Mouse (Mus musculus) limb, embryonic 13.5 days (tissue): ENCODE results near the gene Olfr1437. TPM values are rescaled to one million over a fixed set of nuclear protein-coding genes. Genes with fewer than 3 reads are reported as not detected.
"Not testable (repeated sequence)": the region's sequence is repeated elsewhere in the genome, so short reads cannot be mapped to it uniquely, and the experiment has no call there.

ENCODE experiments used
- ATAC-seq: fragments of 200-750 bp; cut with Nextera tagmentation; 2 replicates; pipeline ENCODE4 v1.8.0; 2017; ENCODE audit warnings: low read depth, moderate number of reproducible peaks, moderate TSS enrichment; ENCODE audit not compliant: low FRiP score
- H3K27ac ChIP-seq: fragments of 300-500 bp; sonication (generic); 2 replicates; pipeline ENCODE4 v1.5.1; 2015; ENCODE audit warnings: inconsistent platforms, mild to moderate bottlenecking, moderate library complexity
- H3K27me3 ChIP-seq: fragments of 300-500 bp; sonication (generic); 2 replicates; pipeline ENCODE4 v1.6.1; 2015; ENCODE audit warnings: mild to moderate bottlenecking, inconsistent platforms
- H3K36me3 ChIP-seq: fragments of 300-500 bp; sonication (generic); 2 replicates; pipeline ENCODE4 v1.6.1; 2015; ENCODE audit warnings: inconsistent platforms, mild to moderate bottlenecking, moderate library complexity
- H3K4me1 ChIP-seq: fragments of 300-500 bp; sonication (generic); 2 replicates; pipeline ENCODE4 v1.6.1; 2015; ENCODE audit warnings: inconsistent platforms
- H3K4me2 ChIP-seq: fragments of 300-500 bp; sonication (generic); replicated peaks from 2 replicates; pipeline ENCODE4 v1.6.1; 2015; ENCODE audit warnings: inconsistent platforms, mild to moderate bottlenecking, moderate library complexity
- H3K4me3 ChIP-seq: fragments of 300-500 bp; sonication (generic); 2 replicates; pipeline ENCODE4 v1.5.1; 2015; ENCODE audit warnings: moderate library complexity, mild to moderate bottlenecking, inconsistent platforms
- H3K9ac ChIP-seq: fragments of 300-500 bp; sonication (generic); 2 replicates; pipeline ENCODE4 v1.6.1; 2015; ENCODE audit warnings: mild to moderate bottlenecking, inconsistent platforms
- H3K9me3 ChIP-seq: fragments of 300-500 bp; sonication (generic); 2 replicates; pipeline ENCODE4 v1.6.1; 2016; ENCODE audit warnings: inconsistent platforms
- WGBS: fragments of 180-500 bp; shearing (Covaris S2); methylation state at CpG from one replicate; pipeline ENCODE4 v1.1.7; 2015; 5-methylcytosine and 5-hydroxymethylcytosine counted together
- polyA plus RNA-seq: library from polyadenylated mRNA; unstranded; fragments of >200 nt; fragmentation: Nextera tagmentation; extraction: Ambion mirVana; gene quantifications from 2 replicates; pipeline ENCODE4 v1.2.1, GENCODE M21; 2015

Olfr1437 gene
- not detected in 2 replicates for polyA plus RNA-seq

- H3K27ac ChIP-seq, result no peak within 1 kb of the TSS
- WGBS, result 35% methylated on average over 2 of the region's 2 CpGs
- no peaks in the 10 kb centered on the region for H3K9me3 ChIP-seq
- no peak within 1 kb of the TSS for H3K9ac ChIP-seq
- H3K4me1 ChIP-seq, result no peaks in the 10 kb centered on the region
- no peak within 1 kb of the TSS for H3K4me2 ChIP-seq
- H3K36me3 ChIP-seq, result no peaks in the 10 kb centered on the region
- no peaks in the 10 kb centered on the region for H3K27me3 ChIP-seq
- H3K4me3 ChIP-seq, result no peak within 1 kb of the TSS
- ATAC-seq, result no peak
These were observed at the start of gene Olfr1437 for GRCm38 (mm10) chr19:12325001-12325400. Olfr1437 (minus strand) TSS chr19:12325101.

- Histone ChIP-seq H3K4me1 (no peaks in the 10 kb centered on the region), H3K9me3 (no peaks in the 10 kb centered on the region), H3K27ac (no peak overlapping the region), H3K9ac (no peak overlapping the region), H3K36me3 (no peaks in the 10 kb centered on the region), H3K4me2 (no peak overlapping the region), H3K27me3 (no peaks in the 10 kb centered on the region), H3K4me3 (no peak overlapping the region)
- ATAC-seq, result no peak
- 65% methylated on average over 2 of the region's 2 CpGs for WGBS
These were observed 49.6 kb upstream of the Olfr1437 start for GRCm38 (mm10) chr19:12374465-12375025.

GRCm38 (mm10) chr19:12373004-12373403 lies 48.1 kb upstream of the Olfr1437 start:
- Histone ChIP-seq H3K4me1 (no peaks in the 10 kb centered on the region), H3K9me3 (no peaks in the 10 kb centered on the region), H3K9ac (no peak overlapping the region), H3K27me3 (no peaks in the 10 kb centered on the region), H3K36me3 (no peaks in the 10 kb centered on the region), H3K4me2 (no peak overlapping the region), H3K4me3 (no peak overlapping the region), H3K27ac (no peak overlapping the region)
- ATAC-seq, result no peak
- 80% methylated on average over 3 of the region's 3 CpGs for WGBS

- no peaks in the 10 kb centered on the region for H3K36me3 ChIP-seq
- no peak within 1 kb of the TSS for H3K9ac ChIP-seq
- H3K4me2 ChIP-seq, result no peak within 1 kb of the TSS
- H3K4me3 ChIP-seq, result no peak within 1 kb of the TSS
- no peak for ATAC-seq
- WGBS, result 81% methylated on average over 3 of the region's 3 CpGs
- no peaks in the 10 kb centered on the region for H3K4me1 ChIP-seq
- no peaks in the 10 kb centered on the region for H3K9me3 ChIP-seq
- no peak within 1 kb of the TSS for H3K27ac ChIP-seq
- no peaks in the 10 kb centered on the region for H3K27me3 ChIP-seq
These were observed 10.9 kb upstream of the Olfr1437 start, which contains the start of gene Olfr1438-ps1 for GRCm38 (mm10) chr19:12335810-12336209. Olfr1438-ps1 (minus strand) TSS chr19:12335910.

GRCm38 (mm10) chr19:12299030-12299429 lies 25.9 kb downstream of the Olfr1437 start, which contains the start of gene Olfr1436:
Olfr1436 (minus strand) TSS chr19:12299130.
- not testable (repeated sequence) for H3K9me3 ChIP-seq, H3K4me3 ChIP-seq, H3K9ac ChIP-seq, H3K27ac ChIP-seq, H3K36me3 ChIP-seq, ATAC-seq, H3K4me2 ChIP-seq, H3K4me1 ChIP-seq, H3K27me3 ChIP-seq
- WGBS, result 78% methylated on average over 1 of the region's 1 CpGs

GRCm38 (mm10) chr19:12292979-12293378 lies 31.9 kb downstream of the Olfr1437 start:
- Histone ChIP-seq H3K4me3 (no peak overlapping the region), H3K9me3 (no peaks in the 10 kb centered on the region), H3K27me3 (no peaks in the 10 kb centered on the region), H3K4me2 (no peak overlapping the region), H3K4me1 (no peaks in the 10 kb centered on the region), H3K27ac (no peak overlapping the region), H3K9ac (no peak overlapping the region), H3K36me3 (no peaks in the 10 kb centered on the region)
- no peak for ATAC-seq

GRCm38 (mm10) chr19:12279554-12279953 lies 45.3 kb downstream of the Olfr1437 start, which contains the start of gene Olfr1434:
Olfr1434 (plus strand) TSS chr19:12279854.
- Histone ChIP-seq H3K4me3 (no peak within 1 kb of the TSS), H3K4me2 (no peak within 1 kb of the TSS), H3K9ac (no peak within 1 kb of the TSS), H3K9me3 (no peaks in the 10 kb centered on the region), H3K4me1 (no peaks in the 10 kb centered on the region), H3K27me3 (no peaks in the 10 kb centered on the region), H3K27ac (no peak within 1 kb of the TSS), H3K36me3 (no peaks in the 10 kb centered on the region)
- WGBS, result 68% methylated on average over 2 of the region's 2 CpGs
- no peak for ATAC-seq

Other genes starting within 250 kb of the Olfr1437 start
- not detected in 2 replicates for gene Olfr1425, start 247.4 kb downstream of the Olfr1437 start, polyA plus RNA-seq
- not detected in 2 replicates for gene Olfr1426, start 233.1 kb downstream of the Olfr1437 start, polyA plus RNA-seq
- gene Olfr1427, start 221.8 kb downstream of the Olfr1437 start, polyA plus RNA-seq, result not detected in 2 replicates
- gene Olfr1428, start 209.2 kb downstream of the Olfr1437 start, polyA plus RNA-seq, result not detected in 2 replicates
- gene Olfr76, start 201.9 kb downstream of the Olfr1437 start, polyA plus RNA-seq, result not detected in 2 replicates
- not detected in 2 replicates for gene Olfr1555-ps1, start 155.0 kb downstream of the Olfr1437 start, polyA plus RNA-seq
- gene Olfr1431, start 124.5 kb downstream of the Olfr1437 start, polyA plus RNA-seq, result not detected in 2 replicates
- not detected in 2 replicates for gene Olfr1432, start 92.5 kb downstream of the Olfr1437 start, polyA plus RNA-seq
- gene Olfr262, start 83.4 kb downstream of the Olfr1437 start, polyA plus RNA-seq, result not detected in 2 replicates
- gene Olfr235, start 64.1 kb downstream of the Olfr1437 start, polyA plus RNA-seq, result not detected in 2 replicates
- not detected in 2 replicates for gene Olfr1434, start 45.2 kb downstream of the Olfr1437 start, polyA plus RNA-seq
- gene Olfr1436, start 26.0 kb downstream of the Olfr1437 start, polyA plus RNA-seq, result not detected in 2 replicates
- not detected in 2 replicates for gene Olfr1438-ps1, start 10.8 kb upstream of the Olfr1437 start, polyA plus RNA-seq
- not detected in 2 replicates for gene Olfr1440, start 62.2 kb upstream of the Olfr1437 start, polyA plus RNA-seq
- gene Olfr1441, start 92.3 kb upstream of the Olfr1437 start, polyA plus RNA-seq, result not detected in 2 replicates
- not detected in 2 replicates for gene Pfpl, start 102.8 kb upstream of the Olfr1437 start, polyA plus RNA-seq
- gene Mpeg1, start 135.7 kb upstream of the Olfr1437 start, polyA plus RNA-seq, result 0.50 TPM in 2 replicates
- gene Dtx4, start 176.4 kb upstream of the Olfr1437 start, polyA plus RNA-seq, result 5.2 and 5.8 TPM in 2 replicates
- 17.5 and 19.3 TPM in 2 replicates for gene Fam111a, start 220.6 kb upstream of the Olfr1437 start, polyA plus RNA-seq